In genomic region chr19:53851826-53852698, GRCm38 (mm10) we compare ENCODE assay signal across 11 mouse cellular contexts. TPM values are rescaled to one million over a fixed set of nuclear protein-coding genes. Genes with fewer than 3 reads are reported as not detected.
A peak's percentile ranks its signal among the peaks of the same experiment; 100 is the strongest.
DNase-seq lines count a peak whose midpoint lies in the region; ATAC-seq and TF ChIP-seq lines count a peak whose summit lies in the region.
"Had no signal": no experiment of that assay in that cellular context is flagged by ENCODE, and none has a peak within 500 bp of the region (broad histone marks: within the 10 kb centered on the region; RNA-seq: fewer than 3 reads in every experiment).

No protein-coding gene starts in this region.

- intact Hi-C loops in heart, adult 2 months (cut with DNase I), result loop anchor here (5.0 kb wide), 1 partner anchor 50 kb away; no protein-coding TSS in a partner anchor

- no peaks in the 10 kb centered on the region for H3K9me3 ChIP-seq in limb, embryonic 11.5 days (ENCODE audit: control insufficient read depth, low read length)
- H3K9me3 ChIP-seq in stomach, embryonic 16.5 days (replicated peaks; ENCODE audit: control insufficient read depth, low read length), result no peaks in the 10 kb centered on the region

- TF ChIP-seq EP300 in heart, adult 2 months (IDR thresholded peaks at IDR 0.05; ENCODE audit: insufficient read depth, low read depth, low read length), result no peak

- peaks cover 19% of the 10 kb centered on the region for H3K4me1 ChIP-seq in heart, adult 2 months (ENCODE audit: control insufficient read depth, insufficient read depth, low read length)
- peaks cover 21% of the 10 kb centered on the region for H3K4me1 ChIP-seq in limb, embryonic 11.5 days (ENCODE audit: control insufficient read depth, insufficient read depth, low read length)
- H3K4me1 ChIP-seq in stomach, embryonic 16.5 days (ENCODE audit: control insufficient read depth, insufficient read depth, low read length), result peaks cover 39% of the 10 kb centered on the region

- TF ChIP-seq POLR2A in heart, adult 2 months (IDR thresholded peaks at IDR 0.05; ENCODE audit: insufficient read depth, low read depth, low read length), result no peak

- H3K9ac ChIP-seq in heart, adult 2 months (ENCODE audit: low read depth, low read length), result no peak overlapping the region
- no peak overlapping the region for H3K9ac ChIP-seq in limb, embryonic 11.5 days (ENCODE audit: low read length)
- no peak overlapping the region for H3K9ac ChIP-seq in stomach, embryonic 16.5 days (ENCODE audit: low read length)
- H3K9ac ChIP-seq: liver, embryonic 14.5 days had no signal

- H3K4me3 ChIP-seq in heart, adult 2 months, result no peak overlapping the region
- H3K4me3 ChIP-seq in limb, embryonic 11.5 days (ENCODE audit: low read depth, low read length), result no peak overlapping the region
- H3K4me3 ChIP-seq in stomach, embryonic 16.5 days (replicated peaks; ENCODE audit: low read length), result no peak overlapping the region

- no peak for TF ChIP-seq CTCF in heart, adult 2 months (IDR thresholded peaks at IDR 0.05)

- no peaks in the 10 kb centered on the region for H3K79me2 ChIP-seq in heart, adult 2 months (replicated peaks; ENCODE audit: control insufficient read depth, insufficient read depth, low read length)

- no peaks in the 10 kb centered on the region for H3K27me3 ChIP-seq in heart, adult 2 months (ENCODE audit: control insufficient read depth, insufficient read depth, low read length)
- no peaks in the 10 kb centered on the region for H3K27me3 ChIP-seq in limb, embryonic 11.5 days (ENCODE audit: control insufficient read depth, insufficient read depth, low read length)
- no peaks in the 10 kb centered on the region for H3K27me3 ChIP-seq in stomach, embryonic 16.5 days (ENCODE audit: control insufficient read depth, insufficient read depth, low read length)

- ATAC-seq in limb, embryonic 11.5 days (ENCODE audit: insufficient number of reproducible peaks, low FRiP score, low TSS enrichment, low read depth), result no peak
- ATAC-seq in stomach, embryonic 16.5 days (ENCODE audit: insufficient read depth, low FRiP score), result peak; percentile 21; the same call in 1 of the 2 replicates

- DNase-seq in heart, adult 2 months, result no peak
- DNase-seq in heart, adult 8-10 months (ENCODE audit: low spot score), result no peak
- DNase-seq in retina, embryonic 14.5 days (ENCODE audit: low spot score), result peak; percentile 33
- no peak for DNase-seq in retina, postnatal 1 day
- no peak for DNase-seq in limb, embryonic 11.5 days (ENCODE audit: low spot score)
- DNase-seq in spleen, postnatal 10 days (ENCODE audit: low spot score in 2 of 2), result no peak
- no peak for DNase-seq in thymus, postnatal 0 days (ENCODE audit: low spot score)
- DNase-seq: heart, postnatal 4 days; thymus, adult 18-20 months had no signal

- H3K36me3 ChIP-seq in heart, adult 2 months (ENCODE audit: control insufficient read depth, insufficient read depth, low read length), result peaks cover 19% of the 10 kb centered on the region
- H3K36me3 ChIP-seq in limb, embryonic 11.5 days (ENCODE audit: control insufficient read depth, insufficient read depth, low read length), result no peaks in the 10 kb centered on the region
- no peaks in the 10 kb centered on the region for H3K36me3 ChIP-seq in stomach, embryonic 16.5 days (ENCODE audit: control insufficient read depth, insufficient read depth, low read length)

- peak overlapping the region; percentile 40 for H3K27ac ChIP-seq in heart, adult 2 months
- H3K27ac ChIP-seq in limb, embryonic 11.5 days (replicated peaks; ENCODE audit: low read depth, low read length), result 0 out of 2 replicates have a peak overlapping the region, but pooled peaks have one; percentile 10
- H3K27ac ChIP-seq in stomach, embryonic 16.5 days (ENCODE audit: low read length), result peak overlapping the region; percentile 87
- H3K27ac ChIP-seq: liver, embryonic 14.5 days had no signal

- WGBS in heart, adult 2 months, result 77% methylated on average over 14 of the region's 14 CpGs
- 85% methylated on average over 14 of the region's 14 CpGs for WGBS in limb, embryonic 11.5 days
- 77% methylated on average over 14 of the region's 14 CpGs for WGBS in stomach, embryonic 16.5 days

- H3K4me2 ChIP-seq in limb, embryonic 11.5 days (ENCODE audit: low read depth, severe bottlenecking), result no peak overlapping the region
- 0 out of 2 replicates have a peak overlapping the region, but pooled peaks have one; percentile 30 for H3K4me2 ChIP-seq in stomach, embryonic 16.5 days (ENCODE audit: low read depth, low read length)

RNA-seq across cellular contexts. Expression of gene Pdcd4, which starts 40.0 kb away (rescaled TPM):
- total RNA-seq in heart, adult 2 months (2021), result 10 to 100 TPM; 21.1 to 22.9 TPM
- polyA plus RNA-seq in heart, adult 2 months (2012; rRNA removed), result 4.2 and 8.0 TPM in 2 replicates
- 10 to 100 TPM; 18.3 to 28.1 (median 23.4) TPM for total RNA-seq in heart, adult 8-10 months (2022)
- polyA plus RNA-seq in limb, embryonic 11.5 days (2014; fragmentation: Nextera tagmentation; extraction: Ambion mirVana), result 75.5 and 80.7 TPM in 2 replicates
- 94.1 and 101 TPM in 2 replicates for polyA plus RNA-seq in stomach, embryonic 16.5 days (2015; fragmentation: Nextera tagmentation; extraction: Ambion mirVana)
- 156 and 182 TPM in 2 replicates for polyA plus RNA-seq in thymus, postnatal 0 days (2015; fragmentation: Nextera tagmentation; extraction: Ambion mirVana)

Comparison
In these comparisons a context has a peak if more than half of its experiments do, and no peak if none do; other contexts are left out.
1. H3K27ac ChIP-seq: peak in every context shown above with its lines; median percentile 87 in stomach, embryonic 16.5 days; 40 in heart, adult 2 months; 10 in limb, embryonic 11.5 days.